Mouse (Mus musculus) gastrocnemius, postnatal 10 days (tissue): ENCODE measurements around the gene Keg1. TPM values are rescaled to one million over a fixed set of nuclear protein-coding genes. Genes with fewer than 3 reads are reported as not detected.

Source experiments
- DNase-seq: peaks from one replicate; pipeline ENCODE4 v3.0.0; 2021; ENCODE audit warnings: mixed read lengths
- total RNA-seq, 2 experiments: library from RNA; stranded (reverse); gene quantifications; 2 replicates each; pipeline ENCODE4 v1.2.3; 2021

The Keg1 gene
- total RNA-seq, 2 experiments from 2014 or later = not detected

DNA sequence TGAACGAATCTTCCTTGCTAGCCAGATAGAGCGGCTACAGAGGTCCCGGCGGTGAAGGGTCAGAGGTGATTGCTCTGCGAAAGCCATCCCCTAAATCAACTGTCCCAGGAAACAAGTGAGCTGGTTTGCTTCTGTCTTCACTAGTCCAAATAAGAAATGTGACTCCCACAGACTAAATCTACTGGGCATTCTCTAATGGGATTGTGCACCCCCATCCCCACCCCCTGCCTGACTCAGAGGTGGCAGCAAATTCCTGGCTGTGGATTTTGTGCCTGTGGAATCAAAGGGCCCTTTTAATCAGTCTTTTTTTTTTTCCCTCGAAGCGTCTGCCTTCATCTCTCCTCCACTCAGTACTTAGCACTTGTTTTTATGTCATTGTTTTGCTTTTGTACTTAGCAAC is 69.7 kb downstream of the Keg1 start, which contains the start of gene Cntf:
Gene Cntf (minus strand): TSS at position 325 of the 400 bp plus-strand sequence.
- no peak for DNase-seq

Other genes starting within 250 kb of the Keg1 start
- gene Mpeg1, start 235.0 kb upstream of the Keg1 start, total RNA-seq = 1 to 10 TPM; 2.0 to 4.1 TPM
- gene Dtx4, start 194.3 kb upstream of the Keg1 start, total RNA-seq = 10 to 100 TPM; 20.3 to 23.2 TPM
- 10 to 100 TPM in 1 of 2 experiments, 1 to 10 TPM in 1; 7.3 to 11.2 TPM for gene Fam111a, start 150.0 kb upstream of the Keg1 start, total RNA-seq
- gene Gm4952, start 95.8 kb upstream of the Keg1 start, total RNA-seq = not detected
- not detected for gene Glyat, start 62.5 kb upstream of the Keg1 start, total RNA-seq
- not detected for gene Olfr1442, start 25.3 kb upstream of the Keg1 start, total RNA-seq
- not detected for gene Olfr1443, start 17.7 kb upstream of the Keg1 start, total RNA-seq
- gene Cntf, start 69.8 kb downstream of the Keg1 start, total RNA-seq = 1 to 10 TPM; 4.4 to 4.6 TPM
- 10 to 100 TPM; 68.7 to 69.4 TPM for gene Zfp91, start 100.3 kb downstream of the Keg1 start, total RNA-seq
- gene Lpxn, start 100.4 kb downstream of the Keg1 start, total RNA-seq = 1 to 10 TPM in 1 of 2 experiments, under 1 TPM in 1; 0.85 to 1.1 TPM
- not detected for gene Gm5244, start 150.9 kb downstream of the Keg1 start, total RNA-seq
- not detected for gene Olfr1444, start 161.5 kb downstream of the Keg1 start, total RNA-seq
- gene Olfr1445, start 188.1 kb downstream of the Keg1 start, total RNA-seq = not detected
- gene Olfr1446, start 197.7 kb downstream of the Keg1 start, total RNA-seq = not detected
- not detected for gene Olfr1447, start 208.0 kb downstream of the Keg1 start, total RNA-seq
- gene Olfr1448, start 228.6 kb downstream of the Keg1 start, total RNA-seq = not detected
- not detected for gene Olfr1449, start 235.1 kb downstream of the Keg1 start, total RNA-seq